Comparison of ENCODE assay signal across 15 mouse cellular contexts in genomic region chr6:48830241-48830640, GRCm38 (mm10). TPM values are rescaled to one million over a fixed set of nuclear protein-coding genes. Genes with fewer than 3 reads are reported as not detected.
DNase-seq lines count a peak whose midpoint lies in the region; ATAC-seq and TF ChIP-seq lines count a peak whose summit lies in the region.
"Had no signal": no experiment of that assay in that cellular context is flagged by ENCODE, and none has a peak within 500 bp of the region (broad histone marks: within the 10 kb centered on the region; RNA-seq: fewer than 3 reads in every experiment).

No protein-coding gene starts in this region.

- WGBS in heart, embryonic 16.5 days = 27% methylated on average over 1 of the region's 1 CpGs
- WGBS in lung, adult 2 months = 3% methylated on average over 1 of the region's 1 CpGs
- WGBS in intestine, embryonic 16.5 days = 17% methylated on average over 1 of the region's 1 CpGs

- H3K36me3 ChIP-seq in heart, embryonic 16.5 days (ENCODE audit: control insufficient read depth, insufficient read depth) = peaks cover 29% of the 10 kb centered on the region
- peaks cover 30% of the 10 kb centered on the region for H3K36me3 ChIP-seq in intestine, embryonic 16.5 days (ENCODE audit: control insufficient read depth, insufficient read depth, low read length)

- H3K4me3 ChIP-seq in heart, embryonic 16.5 days (ENCODE audit: low read length) = no peak overlapping the region
- H3K4me3 ChIP-seq in lung, adult 2 months (replicated peaks; ENCODE audit: extremely low read depth, low read depth, low read length) = no peak overlapping the region
- H3K4me3 ChIP-seq in intestine, embryonic 16.5 days (ENCODE audit: low read length) = no peak overlapping the region
- H3K4me3 ChIP-seq: embryonic facial prominence, embryonic 12.5 days; limb, embryonic 12.5 days; midbrain, embryonic 15.5 days had no signal

- TF ChIP-seq CTCF in lung, adult 2 months (IDR thresholded peaks at IDR 0.05; ENCODE audit: insufficient read depth, low read length) = no peak

- no peak overlapping the region for H3K4me2 ChIP-seq in heart, embryonic 16.5 days (ENCODE audit: low read depth, low read length)
- H3K4me2 ChIP-seq in intestine, embryonic 16.5 days (ENCODE audit: low read depth, low read length) = no peak overlapping the region
- H3K4me2 ChIP-seq: embryonic facial prominence, embryonic 12.5 days; limb, embryonic 12.5 days; midbrain, embryonic 15.5 days had no signal

- H3K27ac ChIP-seq in heart, embryonic 16.5 days (ENCODE audit: low read length) = 0 out of 2 replicates have a peak overlapping the region, but pooled peaks have one; percentile 3
- peak overlapping the region; percentile 23; the same call in 1 of the 2 replicates for H3K27ac ChIP-seq in intestine, embryonic 16.5 days (ENCODE audit: low read length)
- H3K27ac ChIP-seq: embryonic facial prominence, embryonic 12.5 days; limb, embryonic 12.5 days; midbrain, embryonic 15.5 days had no signal

- no peaks in the 10 kb centered on the region for H3K27me3 ChIP-seq in heart, embryonic 16.5 days (ENCODE audit: control insufficient read depth, insufficient read depth, low read length)
- H3K27me3 ChIP-seq in intestine, embryonic 16.5 days (replicated peaks; ENCODE audit: control insufficient read depth, insufficient read depth, low read length) = no peaks in the 10 kb centered on the region
- H3K27me3 ChIP-seq: embryonic facial prominence, embryonic 12.5 days; limb, embryonic 12.5 days; midbrain, embryonic 15.5 days had no signal

- peaks cover 7% of the 10 kb centered on the region for H3K4me1 ChIP-seq in heart, embryonic 16.5 days (ENCODE audit: control insufficient read depth, insufficient read depth, low read length)
- H3K4me1 ChIP-seq in lung, adult 2 months (ENCODE audit: control insufficient read depth, insufficient read depth, low read length) = peaks cover 11% of the 10 kb centered on the region
- H3K4me1 ChIP-seq in intestine, embryonic 16.5 days (ENCODE audit: control insufficient read depth, insufficient read depth, low read length) = peaks cover 6% of the 10 kb centered on the region; the same call in 1 of the 2 replicates
- H3K4me1 ChIP-seq: embryonic facial prominence, embryonic 12.5 days; limb, embryonic 12.5 days; midbrain, embryonic 15.5 days had no signal

- no peak for ATAC-seq in heart, embryonic 16.5 days (replicated peaks; ENCODE audit: extremely low read depth, insufficient read depth, low FRiP score)
- ATAC-seq in intestine, embryonic 16.5 days = 0 out of 2 replicates have a peak, but pooled peaks have one; percentile 29
- ATAC-seq in inflammation-experienced regulatory T-cells, adult 6 months = no peak
- ATAC-seq: hindbrain, embryonic 16.5 days; midbrain, embryonic 15.5 days had no signal

- H3K9me3 ChIP-seq in heart, embryonic 16.5 days (replicated peaks; ENCODE audit: control insufficient read depth, low read length) = no peaks in the 10 kb centered on the region
- no peaks in the 10 kb centered on the region for H3K9me3 ChIP-seq in intestine, embryonic 16.5 days (ENCODE audit: control insufficient read depth, low read length)
- H3K9me3 ChIP-seq: embryonic facial prominence, embryonic 12.5 days; limb, embryonic 12.5 days; midbrain, embryonic 15.5 days had no signal

- no peak overlapping the region for H3K9ac ChIP-seq in heart, embryonic 16.5 days (ENCODE audit: low read length)
- no peak overlapping the region for H3K9ac ChIP-seq in intestine, embryonic 16.5 days (ENCODE audit: low read depth, low read length)
- H3K9ac ChIP-seq: embryonic facial prominence, embryonic 12.5 days; limb, embryonic 12.5 days; midbrain, embryonic 15.5 days had no signal

- no peak for DNase-seq in heart, adult 9 months (ENCODE audit: low spot score in 2 of 2)
- DNase-seq in lung, postnatal 25 days (ENCODE audit: low spot score) = peak; percentile 15
- DNase-seq in lung, adult 2 months = no peak
- no peak for DNase-seq in urinary bladder, adult 18-20 months (ENCODE audit: low spot score in 2 of 2)
- DNase-seq: adrenal gland, postnatal 25 days; cerebellum, postnatal 25 days; heart, postnatal 10 days; kidney, postnatal 10 days had no signal

- no peak for TF ChIP-seq POLR2A in lung, adult 2 months (IDR thresholded peaks at IDR 0.05; ENCODE audit: borderline replicate concordance, extremely low read depth, low read depth, low read length)

RNA-seq across cellular contexts. Expression of gene Tmem176a, which starts 10.5 kb away (rescaled TPM):
- polyA plus RNA-seq in heart, embryonic 16.5 days (2015; fragmentation: Nextera tagmentation; extraction: Ambion mirVana) = 78.4 and 88.4 TPM in 2 replicates
- polyA plus RNA-seq in lung, adult 2 months (2012; rRNA removed) = 254 and 269 TPM in 2 replicates
- polyA plus RNA-seq in intestine, embryonic 16.5 days (2015; fragmentation: Nextera tagmentation; extraction: Ambion mirVana) = 183 TPM in 2 replicates
- 10 to 100 TPM; 13.3 to 32.6 (median 28.4) TPM for polyA plus RNA-seq in inflammation-experienced regulatory T-cells, adult 6 months (2017; shearing (Covaris generic))

RNA-seq across cellular contexts. Expression of gene Tmem176b, which starts 11.1 kb away (rescaled TPM):
- polyA plus RNA-seq in heart, embryonic 16.5 days (2015; fragmentation: Nextera tagmentation; extraction: Ambion mirVana) = 217 and 227 TPM in 2 replicates
- polyA plus RNA-seq in lung, adult 2 months (2012; rRNA removed) = 521 and 609 TPM in 2 replicates
- polyA plus RNA-seq in intestine, embryonic 16.5 days (2015; fragmentation: Nextera tagmentation; extraction: Ambion mirVana) = 403 and 414 TPM in 2 replicates
- 10 to 100 TPM; 28.1 to 42.7 (median 29.5) TPM for polyA plus RNA-seq in inflammation-experienced regulatory T-cells, adult 6 months (2017; shearing (Covaris generic))

RNA-seq across cellular contexts. Expression of gene Aoc1, which starts 42.5 kb away (rescaled TPM):
- polyA plus RNA-seq in heart, embryonic 16.5 days (2015; fragmentation: Nextera tagmentation; extraction: Ambion mirVana) = 0.84 TPM in 1 of 2 replicates, not detected in the other
- polyA plus RNA-seq in lung, adult 2 months (2012; rRNA removed) = 4.8 and 8.1 TPM in 2 replicates
- polyA plus RNA-seq in intestine, embryonic 16.5 days (2015; fragmentation: Nextera tagmentation; extraction: Ambion mirVana) = 51.9 and 71.5 TPM in 2 replicates
- not detected for polyA plus RNA-seq in inflammation-experienced regulatory T-cells, adult 6 months (2017; shearing (Covaris generic))
- polyA plus RNA-seq: embryonic facial prominence, embryonic 12.5 days; hindbrain, embryonic 16.5 days; limb, embryonic 12.5 days; midbrain, embryonic 15.5 days had no signal

RNA-seq across cellular contexts. Expression of gene Gimap3, which starts 59.6 kb away (rescaled TPM):
- 0.14 and 0.25 TPM in 2 replicates for polyA plus RNA-seq in heart, embryonic 16.5 days (2015; fragmentation: Nextera tagmentation; extraction: Ambion mirVana)
- polyA plus RNA-seq in lung, adult 2 months (2012; rRNA removed) = 12.5 and 15.4 TPM in 2 replicates
- polyA plus RNA-seq in intestine, embryonic 16.5 days (2015; fragmentation: Nextera tagmentation; extraction: Ambion mirVana) = 0.37 and 0.43 TPM in 2 replicates
- polyA plus RNA-seq in inflammation-experienced regulatory T-cells, adult 6 months (2017; shearing (Covaris generic)) = 1,000 to 10,000 TPM; 1,096 to 1,768 (median 1,751) TPM
- polyA plus RNA-seq: embryonic facial prominence, embryonic 12.5 days; hindbrain, embryonic 16.5 days; limb, embryonic 12.5 days; midbrain, embryonic 15.5 days had no signal
